Mouse (Mus musculus) liver, embryonic 14.5 days (tissue): Measurements from ENCODE around the gene Svopl. TPM values are rescaled to one million over a fixed set of nuclear protein-coding genes. Genes with fewer than 3 reads are reported as not detected.

ENCODE experiments used
- ATAC-seq: fragments of 200-750 bp; cut with Nextera tagmentation; 2 replicates; pipeline ENCODE4 v1.8.0; 2017; ENCODE audit warnings: moderate number of reproducible peaks, mild to moderate bottlenecking, moderate library complexity; ENCODE audit not compliant: insufficient read depth
- DNase-seq, 3 experiments: peaks; one replicate each; pipeline ENCODE4 v3.0.0-alpha.2; 2012 to 2013; ENCODE audit warnings: low read depth in 3 of 3, low spot score in 3 of 3
- H3K27ac ChIP-seq: fragments of 300-500 bp; sonication (generic); 2 replicates; pipeline ENCODE4 v1.5.1; 2014; ENCODE audit warnings: moderate library complexity, mild to moderate bottlenecking, control low read depth, inconsistent platforms
- H3K27me3 ChIP-seq: fragments of 300-500 bp; sonication (generic); 2 replicates; pipeline ENCODE4 v1.6.1; 2014; ENCODE audit warnings: mild to moderate bottlenecking, low read length, moderate library complexity; ENCODE audit not compliant: control insufficient read depth, insufficient read depth
- H3K36me3 ChIP-seq: fragments of 300-500 bp; sonication (generic); replicated peaks from 2 replicates; pipeline ENCODE4 v1.6.1; 2014; ENCODE audit warnings: low read depth; ENCODE audit not compliant: control insufficient read depth, insufficient read depth
- H3K4me1 ChIP-seq, 2 experiments: fragments of 200-500 bp in 1 of 2; fragments of 300-500 bp in 1 of 2; sonication (generic) in 1 of 2; replicated peaks; 2 replicates each; pipeline ENCODE4 v1.6.1; 2012 to 2014; ENCODE audit warnings: antibody characterized with exemption in 1 of 2, inconsistent platforms in 1 of 2, low read length in 1 of 2; ENCODE audit not compliant: control insufficient read depth in 2 of 2, insufficient read depth in 2 of 2
- H3K4me2 ChIP-seq: fragments of 300-500 bp; sonication (generic); 2 replicates; pipeline ENCODE4 v1.6.1; 2014; ENCODE audit warnings: low read depth, mild to moderate bottlenecking, control low read depth, moderate library complexity
- H3K4me3 ChIP-seq, 2 experiments: fragments of 200-500 bp in 1 of 2; fragments of 300-500 bp in 1 of 2; sonication (generic) in 1 of 2; 2 replicates each; pipeline ENCODE4 v1.5.1; 2012 to 2014; ENCODE audit warnings: low read depth in 2 of 2, low read length in 2 of 2, mild to moderate bottlenecking in 2 of 2, control low read depth in 1 of 2, inconsistent platforms in 1 of 2, moderate library complexity in 1 of 2; ENCODE audit not compliant: insufficient read depth in 1 of 2
- H3K9ac ChIP-seq: fragments of 300-500 bp; sonication (generic); replicated peaks from 2 replicates; pipeline ENCODE4 v1.6.1; 2014; ENCODE audit warnings: mild to moderate bottlenecking, control low read depth, moderate library complexity
- H3K9me3 ChIP-seq: fragments of 300-500 bp; sonication (generic); 2 replicates; pipeline ENCODE4 v1.6.1; 2016; ENCODE audit warnings: low read length, mixed read lengths; ENCODE audit not compliant: control insufficient read depth
- CTCF ChIP-seq: IDR thresholded peaks from 2 replicates; pipeline ENCODE4 v1.5.1; 2016; ENCODE audit warnings: antibody characterized with exemption, low read depth, control low read depth
- EP300 ChIP-seq: IDR thresholded peaks from 2 replicates; pipeline ENCODE4 v1.6.1; 2016; ENCODE audit warnings: antibody characterized with exemption, low read depth
- WGBS: fragments of 180-500 bp; shearing (Covaris S2); extraction: QIAGEN DNeasy Blood & Tissue Kit; methylation state at CpG from one replicate; pipeline ENCODE4 v1.1.7; 2014; ENCODE audit not compliant: insufficient replicate concordance; 5-methylcytosine and 5-hydroxymethylcytosine counted together
- polyA plus RNA-seq, 2 experiments: library from polyadenylated mRNA; depleted of rRNA in 1 of 2; stranded (reverse) in 1 of 2; unstranded in 1 of 2; fragments of >200 nt; fragmentation: Nextera tagmentation in 1 of 2; extraction: Ambion mirVana in 1 of 2; gene quantifications; 2 replicates each; pipeline versions ENCODE4 v1.2.1 to v1.2.3; 2012 to 2014

Gene Svopl
- polyA plus RNA-seq, 2 experiments: 0.04 TPM; not detected in 1

DNA sequence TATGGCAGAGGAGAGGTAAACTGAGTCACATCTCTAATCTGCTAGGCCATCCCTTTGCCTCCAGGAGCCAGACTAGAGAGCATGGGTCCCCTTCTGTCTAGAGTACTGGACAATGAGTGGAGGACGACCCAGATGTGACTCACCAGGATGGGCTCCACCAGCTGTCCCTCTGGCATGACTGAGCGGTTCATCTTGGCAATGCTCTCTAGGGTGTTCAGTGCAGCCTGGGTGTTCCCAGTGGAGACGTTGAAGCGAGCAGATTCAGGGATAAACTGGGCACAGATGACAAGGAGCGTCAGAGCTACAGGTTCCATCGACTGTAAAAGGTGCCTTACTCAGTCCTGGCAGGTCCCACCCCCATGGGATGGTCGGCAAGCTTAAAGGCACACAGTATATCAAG lies 25.4 kb downstream of the Svopl start:
- ATAC-seq (no peak), DNase-seq (no peak)
- no peaks in the 10 kb centered on the region for H3K9me3 ChIP-seq
- no peak overlapping the region for H3K9ac ChIP-seq
- no peaks in the 10 kb centered on the region for H3K36me3 ChIP-seq
- no peaks in the 10 kb centered on the region for H3K27me3 ChIP-seq
- no peak overlapping the region for H3K27ac ChIP-seq
- no peak for TF ChIP-seq EP300
- no peak for TF ChIP-seq CTCF
- WGBS: 64% methylated on average over 7 of the region's 7 CpGs
- H3K4me2 ChIP-seq: no peak overlapping the region
- H3K4me1 ChIP-seq: no peaks in the 10 kb centered on the region
- H3K4me3 ChIP-seq: no peak overlapping the region

DNA sequence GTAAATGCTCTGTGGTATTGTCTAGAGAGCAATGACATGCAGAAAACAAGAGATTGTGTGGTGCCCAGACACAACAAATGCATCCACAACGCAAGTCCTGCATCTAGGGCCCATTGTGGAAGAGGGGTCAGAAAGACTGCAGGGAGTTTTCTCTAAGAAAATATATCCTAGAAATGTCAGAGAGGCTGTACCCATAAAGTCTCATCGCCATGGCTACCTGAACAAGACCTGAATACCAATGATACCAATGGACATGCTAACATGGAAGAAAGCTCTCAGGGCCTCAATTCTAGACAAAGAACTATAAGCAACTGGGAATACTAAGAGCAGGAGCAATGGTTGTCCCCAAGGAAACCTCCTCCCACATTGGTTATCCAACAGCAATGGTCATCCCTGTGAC lies 34.0 kb downstream of the Svopl start:
- H3K4me1 ChIP-seq: no peaks in the 10 kb centered on the region
- no peaks in the 10 kb centered on the region for H3K27me3 ChIP-seq
- H3K4me3 ChIP-seq: no peak overlapping the region
- WGBS: 66% methylated on average over 2 of the region's 2 CpGs
- no peak overlapping the region for H3K4me2 ChIP-seq
- H3K36me3 ChIP-seq: no peaks in the 10 kb centered on the region
- no peaks in the 10 kb centered on the region for H3K9me3 ChIP-seq
- H3K9ac ChIP-seq: no peak overlapping the region
- no peak overlapping the region for H3K27ac ChIP-seq
- TF ChIP-seq EP300: no peak
- no peak for TF ChIP-seq CTCF
- DNase-seq (no peak), ATAC-seq (no peak)

DNA sequence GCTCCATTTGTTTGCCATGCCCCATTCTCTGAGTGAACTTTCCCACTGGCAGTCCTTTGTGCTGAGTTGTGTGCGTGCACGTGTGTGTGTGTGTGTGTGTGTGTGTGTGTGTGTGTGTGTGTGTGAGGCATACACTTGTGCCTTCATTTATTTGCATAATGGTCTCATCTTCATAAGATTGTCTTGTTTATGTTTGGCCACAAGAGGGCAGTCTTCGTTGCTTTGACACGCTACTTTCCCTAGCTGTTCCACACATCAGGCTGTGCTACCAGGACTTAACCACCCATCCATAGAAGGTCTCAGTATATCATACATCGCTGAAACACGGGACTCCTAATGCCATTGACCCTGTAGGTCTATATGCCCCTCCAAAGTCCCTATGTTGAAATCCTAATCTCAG lies 39.3 kb downstream of the Svopl start:
- 4% methylated on average over 6 of the region's 6 CpGs for WGBS
- no peak for ATAC-seq

DNA sequence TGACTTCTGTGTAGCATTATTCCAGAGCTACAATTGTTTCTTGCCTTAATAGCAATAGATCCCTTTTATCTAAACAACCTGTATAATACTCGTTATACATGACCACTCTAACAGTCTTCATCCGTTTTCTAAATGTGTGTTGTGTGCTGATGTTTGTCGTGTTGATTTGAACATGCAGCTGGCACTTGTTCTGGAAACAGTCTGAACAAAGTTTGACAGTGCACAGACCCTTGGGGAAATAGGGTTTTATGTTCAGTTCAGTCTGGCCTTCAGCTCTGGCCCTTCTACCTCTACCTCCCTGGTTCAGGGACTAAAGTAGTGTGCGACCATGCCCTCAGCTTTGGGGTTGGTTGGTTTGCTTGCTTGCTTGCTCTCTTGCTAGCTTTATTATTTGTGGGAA lies 79.4 kb downstream of the Svopl start:
- WGBS: 82% methylated on average over 4 of the region's 4 CpGs

More for the DNA sequence above, 39.3 kb downstream of the Svopl start:
- no peaks in the 10 kb centered on the region for H3K36me3 ChIP-seq
- H3K9me3 ChIP-seq: no peaks in the 10 kb centered on the region
- H3K9ac ChIP-seq: no peak overlapping the region
- TF ChIP-seq EP300 (no peak), CTCF (peak; percentile 81)
- H3K27ac ChIP-seq: no peak overlapping the region
- no peaks in the 10 kb centered on the region for H3K4me1 ChIP-seq
- H3K4me3 ChIP-seq: no peak overlapping the region
- no peaks in the 10 kb centered on the region for H3K27me3 ChIP-seq
- no peak overlapping the region for H3K4me2 ChIP-seq
- DNase-seq: peak; percentile 9 to 31 (median 13)

DNA sequence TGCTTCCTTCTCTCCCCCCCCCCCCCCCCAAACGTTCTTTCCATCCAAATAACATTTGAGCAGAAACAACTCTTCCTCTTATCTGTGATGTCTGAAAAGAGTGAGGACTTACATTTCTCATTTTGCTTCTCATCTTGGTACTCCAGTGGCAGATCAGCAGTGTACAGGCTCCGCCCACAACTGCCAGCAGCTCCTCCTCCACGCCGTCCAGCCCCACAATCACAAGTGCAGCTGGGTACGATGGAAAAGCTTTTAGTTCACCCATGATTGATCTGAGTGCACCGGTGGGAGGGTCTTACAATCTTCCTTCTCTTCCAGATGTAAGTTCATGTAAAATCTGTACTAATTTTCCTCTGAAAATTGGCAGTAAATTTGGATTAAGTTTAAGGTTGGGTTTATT lies 95.5 kb downstream of the Svopl start:
- H3K4me3 ChIP-seq: no peak overlapping the region
- WGBS: 76% methylated on average over 6 of the region's 6 CpGs

More for the DNA sequence above, 79.4 kb downstream of the Svopl start:
- Histone ChIP-seq H3K4me1 (no peaks in the 10 kb centered on the region), H3K27ac (no peak overlapping the region), H3K4me2 (no peak overlapping the region), H3K36me3 (peaks cover 7% of the 10 kb centered on the region; the same call in 1 of the 2 replicates), H3K9ac (no peak overlapping the region), H3K4me3 (no peak overlapping the region), H3K9me3 (no peaks in the 10 kb centered on the region), H3K27me3 (no peaks in the 10 kb centered on the region)
- TF ChIP-seq CTCF (no peak), EP300 (no peak)
- ATAC-seq (no peak), DNase-seq (no peak)

More for the DNA sequence above, 95.5 kb downstream of the Svopl start:
- Histone ChIP-seq H3K36me3 (peaks cover 7% of the 10 kb centered on the region), H3K9ac (no peak overlapping the region), H3K4me2 (no peak overlapping the region), H3K9me3 (no peaks in the 10 kb centered on the region), H3K4me1 (no peaks in the 10 kb centered on the region), H3K27ac (no peak overlapping the region), H3K27me3 (no peaks in the 10 kb centered on the region)
- DNase-seq (no peak), ATAC-seq (no peak)
- no peak for TF ChIP-seq EP300
- TF ChIP-seq CTCF: no peak
